Mouse (Mus musculus) thymus, postnatal 14 days (tissue): ENCODE results near the gene Krtap24-1.

Experiments
- DNase-seq: peaks from one replicate; pipeline ENCODE4 v3.0.0; 2021

The Krtap24-1 gene

GRCm38 (mm10) chr16:88611922-88612321 is at the start of gene Krtap24-1:
Gene Krtap24-1 (minus strand): TSS chr16:88612279.
- no peak for DNase-seq

- peak; percentile 9 for DNase-seq
These were observed 45.3 kb upstream of the Krtap24-1 start for GRCm38 (mm10) chr16:88657426-88657825.

- no peak for DNase-seq
These were observed 39.9 kb upstream of the Krtap24-1 start for GRCm38 (mm10) chr16:88651952-88652351.

- no peak for DNase-seq
These were observed 39.0 kb upstream of the Krtap24-1 start for GRCm38 (mm10) chr16:88651082-88651481.

- no peak for DNase-seq
These were observed 35.3 kb upstream of the Krtap24-1 start, which contains the start of gene Krtap26-1 for GRCm38 (mm10) chr16:88647358-88647846. Gene Krtap26-1 (minus strand): TSS chr16:88647796.

- no peak for DNase-seq
These were observed 34.5 kb upstream of the Krtap24-1 start for GRCm38 (mm10) chr16:88646366-88647111.

- no peak for DNase-seq
These were observed 28.0 kb upstream of the Krtap24-1 start for GRCm38 (mm10) chr16:88640053-88640452.

GRCm38 (mm10) chr16:88635142-88635541 is 23.1 kb upstream of the Krtap24-1 start:
- DNase-seq: no peak

- no peak for DNase-seq
These were observed 19.4 kb upstream of the Krtap24-1 start for GRCm38 (mm10) chr16:88631474-88631873.

- no peak for DNase-seq
These were observed 15.5 kb upstream of the Krtap24-1 start, which contains the start of gene 2310079G19Rik for GRCm38 (mm10) chr16:88627566-88627965. Gene 2310079G19Rik (minus strand): TSS chr16:88627666.

- no peak for DNase-seq
These were observed 633 bp upstream of the Krtap24-1 start for GRCm38 (mm10) chr16:88612712-88613111.

GRCm38 (mm10) chr16:88604570-88604969 is 7.5 kb downstream of the Krtap24-1 start:
- no peak for DNase-seq

GRCm38 (mm10) chr16:88602464-88602863 is 9.6 kb downstream of the Krtap24-1 start:
- DNase-seq: no peak

- DNase-seq: no peak
These were observed 11.8 kb downstream of the Krtap24-1 start for GRCm38 (mm10) chr16:88600303-88600702.

GRCm38 (mm10) chr16:88599504-88600237 is 12.4 kb downstream of the Krtap24-1 start:
- DNase-seq: no peak

- peak; percentile 6 for DNase-seq
These were observed 19.3 kb downstream of the Krtap24-1 start for GRCm38 (mm10) chr16:88592758-88593157.

- DNase-seq: no peak
These were observed 28.7 kb downstream of the Krtap24-1 start for GRCm38 (mm10) chr16:88583338-88583737.

- no peak for DNase-seq
These were observed 36.0 kb downstream of the Krtap24-1 start for GRCm38 (mm10) chr16:88575885-88576679.

GRCm38 (mm10) chr16:88572904-88573404 is 39.1 kb downstream of the Krtap24-1 start:
- DNase-seq: no peak

GRCm38 (mm10) chr16:88570136-88570535 is 41.9 kb downstream of the Krtap24-1 start:
- no peak for DNase-seq

GRCm38 (mm10) chr16:88569732-88570131 is 42.3 kb downstream of the Krtap24-1 start:
- DNase-seq: no peak

- DNase-seq: no peak
These were observed 43.0 kb downstream of the Krtap24-1 start for GRCm38 (mm10) chr16:88569096-88569495.
